Mouse (Mus musculus): ENCODE measurements around the gene Rab7.
"Not testable (repeated sequence)": the region's sequence is repeated elsewhere in the genome, so short reads cannot be mapped to it uniquely, and the experiment has no call there.

- TF ChIP-seq POLR2A, CTCF (IDR thresholded peaks at IDR 0.05; ENCODE audit: insufficient read depth, low read depth, low read length): not testable (repeated sequence)
These were observed 34.0 kb downstream of the Rab7 start for GRCm38 (mm10) chr6:88011106-88011505.
